7 mouse cellular contexts compared by ENCODE assay signal in the genomic region with DNA sequence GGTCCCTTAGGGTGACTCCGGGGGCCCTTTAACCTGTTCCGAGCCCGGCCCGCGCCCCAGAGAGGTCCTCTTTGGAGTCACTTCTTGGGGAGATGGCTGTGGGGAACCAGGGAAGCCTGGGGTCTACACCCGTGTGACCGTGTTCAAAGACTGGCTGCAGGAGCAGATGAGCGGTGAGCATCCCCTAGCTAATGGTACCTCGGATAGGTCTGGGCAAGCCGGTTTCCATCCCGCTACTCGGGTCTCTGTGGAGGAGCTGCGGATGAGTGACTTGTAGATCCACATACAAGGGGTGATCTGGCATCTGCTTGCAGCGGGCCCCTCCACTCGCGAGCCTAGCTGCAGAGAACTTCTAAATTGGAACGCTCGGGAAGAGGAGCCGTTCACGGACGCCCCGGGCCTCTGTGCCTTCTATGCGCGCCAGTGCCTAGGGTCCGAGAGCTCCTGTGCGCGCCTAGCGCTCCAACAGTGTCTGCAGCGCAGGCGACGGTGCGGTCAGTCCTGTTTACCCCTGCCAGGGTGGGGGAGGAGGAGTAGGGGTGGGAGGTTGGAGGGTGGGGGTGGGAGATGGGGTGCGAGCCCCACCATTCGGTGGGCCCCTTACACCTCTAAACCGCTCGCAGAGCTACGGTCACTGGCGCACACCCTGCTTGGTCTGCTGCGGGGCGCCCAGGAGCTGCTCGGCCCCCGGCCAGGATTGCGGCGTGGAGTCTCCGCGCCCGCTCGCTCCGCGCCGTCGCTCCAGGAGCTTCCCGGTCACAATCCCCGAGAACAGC. TPM values are rescaled to one million over a fixed set of nuclear protein-coding genes. Genes with fewer than 3 reads are reported as not detected.
DNase-seq lines count a peak whose midpoint lies in the region; ATAC-seq and TF ChIP-seq lines count a peak whose summit lies in the region.

No protein-coding gene starts in this region.

- 2% methylated on average over 54 of the region's 54 CpGs for WGBS in embryonic facial prominence, embryonic 10.5 days
- 2% methylated on average over 54 of the region's 54 CpGs for WGBS in hindbrain, embryonic 14.5 days
- WGBS in midbrain, embryonic 15.5 days = 2% methylated on average over 54 of the region's 54 CpGs

- no peak overlapping the region for H3K27ac ChIP-seq in layer of hippocampus, adult 2 months
- H3K27ac ChIP-seq in embryonic facial prominence, embryonic 10.5 days (replicated peaks) = peak overlapping the region; percentile 7
- H3K27ac ChIP-seq in hindbrain, embryonic 14.5 days = no peak overlapping the region
- no peak overlapping the region for H3K27ac ChIP-seq in midbrain, embryonic 15.5 days

- peaks cover 49% of the 10 kb centered on the region for H3K4me1 ChIP-seq in embryonic facial prominence, embryonic 10.5 days
- H3K4me1 ChIP-seq in hindbrain, embryonic 14.5 days (replicated peaks; ENCODE audit: control insufficient read depth, insufficient read depth, low read length) = peaks cover 14% of the 10 kb centered on the region; the same call in 1 of the 2 replicates
- H3K4me1 ChIP-seq in midbrain, embryonic 15.5 days = peaks cover 18% of the 10 kb centered on the region

- peaks cover 80% of the 10 kb centered on the region for H3K27me3 ChIP-seq in embryonic facial prominence, embryonic 10.5 days (replicated peaks; ENCODE audit: low read depth, poor library complexity, severe bottlenecking)
- peaks cover 49% of the 10 kb centered on the region for H3K27me3 ChIP-seq in hindbrain, embryonic 14.5 days (ENCODE audit: control insufficient read depth, insufficient read depth, low read length)
- H3K27me3 ChIP-seq in midbrain, embryonic 15.5 days (replicated peaks) = peaks cover 49% of the 10 kb centered on the region

- ATAC-seq in hindbrain, embryonic 14.5 days (ENCODE audit: low FRiP score) = peak; percentile 54
- peak; percentile 65 for ATAC-seq in midbrain, embryonic 15.5 days (replicated peaks)

- H3K9ac ChIP-seq in hindbrain, embryonic 14.5 days = peak overlapping the region; percentile 59
- H3K9ac ChIP-seq in midbrain, embryonic 15.5 days = peak overlapping the region; percentile 47

- DNase-seq in layer of hippocampus, adult 2 months (ENCODE audit: low spot score in 2 of 2) = no peak
- no peak for DNase-seq in layer of hippocampus, postnatal 36 days
- no peak for DNase-seq in embryonic facial prominence, embryonic 10.5 days (ENCODE audit: low spot score)
- DNase-seq in hindbrain, embryonic 14.5 days (ENCODE audit: low spot score) = no peak
- DNase-seq in Muller cell, postnatal 12 days (ENCODE audit: inconsistent ontology term) = no peak
- no peak for DNase-seq in lung, postnatal 25 days (ENCODE audit: low spot score)

- TF ChIP-seq CTCF in layer of hippocampus, adult 2 months (conservative IDR thresholded peaks at IDR 0.05) = no peak

- peak overlapping the region; percentile 76 for H3K4me2 ChIP-seq in hindbrain, embryonic 14.5 days (replicated peaks)
- H3K4me2 ChIP-seq in midbrain, embryonic 15.5 days = peak overlapping the region; percentile 93

- peak overlapping the region; percentile 61 for H3K4me3 ChIP-seq in layer of hippocampus, adult 2 months
- peak overlapping the region; percentile 61 for H3K4me3 ChIP-seq in embryonic facial prominence, embryonic 10.5 days
- peak overlapping the region; percentile 49 for H3K4me3 ChIP-seq in hindbrain, embryonic 14.5 days (replicated peaks; ENCODE audit: low read length)
- peak overlapping the region; percentile 47 for H3K4me3 ChIP-seq in midbrain, embryonic 15.5 days

- H3K9me3 ChIP-seq in embryonic facial prominence, embryonic 10.5 days = no peaks in the 10 kb centered on the region
- H3K9me3 ChIP-seq in hindbrain, embryonic 14.5 days (ENCODE audit: control insufficient read depth, low read length) = no peaks in the 10 kb centered on the region
- H3K9me3 ChIP-seq in midbrain, embryonic 15.5 days = no peaks in the 10 kb centered on the region

- H3K36me3 ChIP-seq in embryonic facial prominence, embryonic 10.5 days (replicated peaks) = no peaks in the 10 kb centered on the region
- no peaks in the 10 kb centered on the region for H3K36me3 ChIP-seq in hindbrain, embryonic 14.5 days (replicated peaks; ENCODE audit: control insufficient read depth, insufficient read depth)
- H3K36me3 ChIP-seq in midbrain, embryonic 15.5 days (replicated peaks) = no peaks in the 10 kb centered on the region

RNA-seq across cellular contexts. Expression of a gene that starts 3.3 kb away (rescaled TPM):
- total RNA-seq in layer of hippocampus, adult 2 months (2021) = under 1 TPM; 0.15 to 0.22 TPM
- under 1 TPM in 1 of 2 experiments, not detected in 1; 0.15 TPM for total RNA-seq in layer of hippocampus, postnatal 36 days (2021)
- polyA plus RNA-seq in embryonic facial prominence, embryonic 10.5 days (2016; fragmentation: Nextera tagmentation; extraction: Ambion mirVana) = 0.71 and 0.94 TPM in 2 replicates
- polyA plus RNA-seq in hindbrain, embryonic 14.5 days (2014; fragmentation: Nextera tagmentation; extraction: Ambion mirVana) = 4.0 and 5.1 TPM in 2 replicates
- polyA plus RNA-seq in midbrain, embryonic 15.5 days (2015; fragmentation: Nextera tagmentation; extraction: Ambion mirVana) = 0.13 TPM in 1 of 2 replicates, not detected in the other

RNA-seq across cellular contexts. Expression of a gene that starts 4.0 kb away (rescaled TPM):
- not detected for total RNA-seq in layer of hippocampus, adult 2 months (2021)
- not detected for total RNA-seq in layer of hippocampus, postnatal 36 days (2021)
- 0.13 and 0.17 TPM in 2 replicates for polyA plus RNA-seq in embryonic facial prominence, embryonic 10.5 days (2016; fragmentation: Nextera tagmentation; extraction: Ambion mirVana)
- not detected in 2 replicates for polyA plus RNA-seq in hindbrain, embryonic 14.5 days (2014; fragmentation: Nextera tagmentation; extraction: Ambion mirVana)
- not detected in 2 replicates for polyA plus RNA-seq in midbrain, embryonic 15.5 days (2015; fragmentation: Nextera tagmentation; extraction: Ambion mirVana)

RNA-seq across cellular contexts. Expression of a gene that starts 18.0 kb away (rescaled TPM):
- total RNA-seq in layer of hippocampus, adult 2 months (2021) = not detected
- not detected for total RNA-seq in layer of hippocampus, postnatal 36 days (2021)
- 0.35 and 0.39 TPM in 2 replicates for polyA plus RNA-seq in embryonic facial prominence, embryonic 10.5 days (2016; fragmentation: Nextera tagmentation; extraction: Ambion mirVana)
- polyA plus RNA-seq in hindbrain, embryonic 14.5 days (2014; fragmentation: Nextera tagmentation; extraction: Ambion mirVana) = not detected in 2 replicates
- not detected in 2 replicates for polyA plus RNA-seq in midbrain, embryonic 15.5 days (2015; fragmentation: Nextera tagmentation; extraction: Ambion mirVana)

RNA-seq across cellular contexts. Expression of a gene that starts 27.3 kb away (rescaled TPM):
- total RNA-seq in layer of hippocampus, adult 2 months (2021) = 10 to 100 TPM; 55.6 to 55.8 TPM
- total RNA-seq in layer of hippocampus, postnatal 36 days (2021) = 10 to 100 TPM; 58.2 to 60.3 TPM
- polyA plus RNA-seq in embryonic facial prominence, embryonic 10.5 days (2016; fragmentation: Nextera tagmentation; extraction: Ambion mirVana) = 175 and 185 TPM in 2 replicates
- 66.8 and 74.7 TPM in 2 replicates for polyA plus RNA-seq in hindbrain, embryonic 14.5 days (2014; fragmentation: Nextera tagmentation; extraction: Ambion mirVana)
- polyA plus RNA-seq in midbrain, embryonic 15.5 days (2015; fragmentation: Nextera tagmentation; extraction: Ambion mirVana) = 91.7 and 95.4 TPM in 2 replicates

RNA-seq across cellular contexts. Expression of a gene that starts 30.1 kb away (rescaled TPM):
- 1 to 10 TPM; 1.6 TPM for total RNA-seq in layer of hippocampus, adult 2 months (2021)
- 1 to 10 TPM; 1.3 to 2.4 TPM for total RNA-seq in layer of hippocampus, postnatal 36 days (2021)
- 1.2 and 3.1 TPM in 2 replicates for polyA plus RNA-seq in embryonic facial prominence, embryonic 10.5 days (2016; fragmentation: Nextera tagmentation; extraction: Ambion mirVana)
- polyA plus RNA-seq in hindbrain, embryonic 14.5 days (2014; fragmentation: Nextera tagmentation; extraction: Ambion mirVana) = 41.7 and 44.0 TPM in 2 replicates
- 22.3 and 23.3 TPM in 2 replicates for polyA plus RNA-seq in midbrain, embryonic 15.5 days (2015; fragmentation: Nextera tagmentation; extraction: Ambion mirVana)
